Mouse (Mus musculus) embryonic facial prominence, embryonic 14.5 days (tissue): ENCODE data around the gene Nhej1. TPM values are rescaled to one million over a fixed set of nuclear protein-coding genes. Genes with fewer than 3 reads are reported as not detected.

Experiments
- ATAC-seq: fragments of 200-750 bp; cut with Nextera tagmentation; 2 replicates; pipeline ENCODE4 v1.8.0; 2017; ENCODE audit warnings: low read depth, moderate number of reproducible peaks, moderate TSS enrichment
- DNase-seq: peaks from one replicate; pipeline ENCODE4 v3.0.0-alpha.2; 2015; ENCODE audit warnings: low spot score
- H3K27ac ChIP-seq: fragments of 300-500 bp; sonication (generic); replicated peaks from 2 replicates; pipeline ENCODE4 v1.5.1; 2014; ENCODE audit warnings: low read depth, mild to moderate bottlenecking, low read length, moderate library complexity
- H3K27me3 ChIP-seq: fragments of 300-500 bp; sonication (generic); replicated peaks from 2 replicates; pipeline ENCODE4 v1.6.1; 2014; ENCODE audit warnings: low read length; ENCODE audit not compliant: control insufficient read depth, insufficient read depth
- H3K36me3 ChIP-seq: fragments of 300-500 bp; sonication (generic); 2 replicates; pipeline ENCODE4 v1.6.1; 2014; ENCODE audit warnings: low read length, mixed read lengths; ENCODE audit not compliant: control insufficient read depth, insufficient read depth
- H3K4me1 ChIP-seq: fragments of 300-500 bp; sonication (generic); 2 replicates; pipeline ENCODE4 v1.6.1; 2014; ENCODE audit warnings: antibody characterized with exemption, low read length; ENCODE audit not compliant: control insufficient read depth, insufficient read depth
- H3K4me2 ChIP-seq: fragments of 300-500 bp; sonication (generic); 2 replicates; pipeline ENCODE4 v1.6.1; 2014; ENCODE audit warnings: low read depth, mild to moderate bottlenecking, low read length, moderate library complexity, mixed read lengths
- H3K4me3 ChIP-seq: fragments of 300-500 bp; sonication (generic); 2 replicates; pipeline ENCODE4 v1.5.1; 2014; ENCODE audit warnings: low read depth, mild to moderate bottlenecking, low read length
- H3K9ac ChIP-seq: fragments of 300-500 bp; sonication (generic); 2 replicates; pipeline ENCODE4 v1.6.1; 2014; ENCODE audit warnings: low read depth, mild to moderate bottlenecking, low read length, moderate library complexity, mixed read lengths
- H3K9me3 ChIP-seq: fragments of 300-500 bp; sonication (generic); 2 replicates; pipeline ENCODE4 v1.6.1; 2016; ENCODE audit warnings: low read length; ENCODE audit not compliant: control insufficient read depth
- WGBS: fragments of 180-500 bp; shearing (Covaris S2); extraction: QIAGEN DNeasy Blood & Tissue Kit; methylation state at CpG from one replicate; pipeline ENCODE4 v1.1.7; 2014; 5-methylcytosine and 5-hydroxymethylcytosine counted together
- polyA plus RNA-seq: library from polyadenylated mRNA; unstranded; fragments of >200 nt; fragmentation: Nextera tagmentation; extraction: Ambion mirVana; gene quantifications from 2 replicates; pipeline ENCODE4 v1.2.1, GENCODE M21; 2014

Gene Nhej1
- polyA plus RNA-seq, 1 experiment from 2014 or later: 10.3 TPM

GRCm38 (mm10) chr1:74936221-74936830 is 188.7 kb downstream of the Nhej1 start:
- WGBS: 43% methylated on average over 12 of the region's 12 CpGs

GRCm38 (mm10) chr1:74935402-74935801 is 189.6 kb downstream of the Nhej1 start, which contains the start of gene Cfap65:
TSS of gene Cfap65 (minus strand) at chr1:74935599.
- Histone ChIP-seq H3K27ac (no peak within 1 kb of the TSS), H3K4me1 (no peaks in the 10 kb centered on the region), H3K36me3 (no peaks in the 10 kb centered on the region), H3K27me3 (peaks cover 33% of the 10 kb centered on the region), H3K9me3 (no peaks in the 10 kb centered on the region), H3K4me2 (peak within 1 kb of the TSS; percentile 45), H3K4me3 (peak within 1 kb of the TSS; percentile 18; the same call in 1 of the 2 replicates), H3K9ac (no peak within 1 kb of the TSS)
- peak; percentile 54 for DNase-seq
- under 1% methylated on average over 18 of the region's 18 CpGs for WGBS
- ATAC-seq: no peak

More at GRCm38 (mm10) chr1:74936221-74936830, 188.7 kb downstream of the Nhej1 start:
- Histone ChIP-seq H3K4me1 (no peaks in the 10 kb centered on the region), H3K27ac (no peak overlapping the region), H3K27me3 (peaks cover 39% of the 10 kb centered on the region), H3K9ac (no peak overlapping the region), H3K36me3 (no peaks in the 10 kb centered on the region), H3K4me3 (no peak overlapping the region), H3K4me2 (no peak overlapping the region), H3K9me3 (no peaks in the 10 kb centered on the region)
- ATAC-seq (no peak), DNase-seq (no peak)

GRCm38 (mm10) chr1:74927621-74928296 is 197.2 kb downstream of the Nhej1 start:
- Histone ChIP-seq H3K4me1 (no peaks in the 10 kb centered on the region), H3K36me3 (no peaks in the 10 kb centered on the region), H3K9me3 (no peaks in the 10 kb centered on the region), H3K4me3 (no peak overlapping the region), H3K27me3 (peaks cover 19% of the 10 kb centered on the region), H3K9ac (no peak overlapping the region), H3K4me2 (no peak overlapping the region), H3K27ac (no peak overlapping the region)
- DNase-seq (no peak), ATAC-seq (no peak)
- WGBS: 83% methylated on average over 9 of the region's 9 CpGs

- Histone ChIP-seq H3K9me3 (no peaks in the 10 kb centered on the region), H3K36me3 (no peaks in the 10 kb centered on the region), H3K4me1 (no peaks in the 10 kb centered on the region), H3K9ac (no peak overlapping the region), H3K27ac (no peak overlapping the region), H3K4me3 (no peak overlapping the region), H3K27me3 (peaks cover 15% of the 10 kb centered on the region), H3K4me2 (no peak overlapping the region)
- ATAC-seq (no peak), DNase-seq (no peak)
- 32% methylated on average over 6 of the region's 6 CpGs for WGBS
These were observed 198.3 kb downstream of the Nhej1 start for GRCm38 (mm10) chr1:74926721-74927120.

DNA sequence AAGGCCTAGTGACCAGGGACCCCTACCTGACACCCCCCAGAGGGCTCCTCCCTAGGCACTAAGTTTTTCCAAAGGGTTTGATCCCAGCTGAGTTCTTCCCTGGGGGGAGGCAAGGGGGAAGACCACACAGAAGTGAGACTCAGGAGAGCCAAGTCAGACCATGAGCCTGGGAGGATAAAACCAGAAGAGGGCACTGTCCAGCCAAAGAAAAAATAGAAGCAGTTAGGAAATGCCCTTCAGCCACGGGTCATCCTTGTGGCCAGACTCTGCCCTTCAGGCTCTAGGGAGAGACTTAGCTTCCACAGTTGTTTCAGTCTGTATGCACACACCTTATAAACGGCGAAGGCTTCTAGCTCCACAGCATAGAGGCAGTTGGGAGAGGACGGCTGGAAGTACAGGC is 200.5 kb downstream of the Nhej1 start:
- no peaks in the 10 kb centered on the region for H3K4me1 ChIP-seq
- no peaks in the 10 kb centered on the region for H3K36me3 ChIP-seq
- no peaks in the 10 kb centered on the region for H3K9me3 ChIP-seq
- H3K4me2 ChIP-seq: no peak overlapping the region
- H3K9ac ChIP-seq: no peak overlapping the region
- ATAC-seq (no peak), DNase-seq (no peak)
- H3K4me3 ChIP-seq: no peak overlapping the region
- WGBS: 47% methylated on average over 4 of the region's 4 CpGs
- H3K27me3 ChIP-seq: 0 out of 2 replicates have a peak, but pooled peaks cover 9% of the 10 kb centered on the region
- no peak overlapping the region for H3K27ac ChIP-seq

Other genes with a start within 250 kb of the Nhej1 start
- not detected in 2 replicates for gene Fev, start 239.8 kb downstream of the Nhej1 start, polyA plus RNA-seq
- gene Cryba2, start 232.1 kb downstream of the Nhej1 start, polyA plus RNA-seq: not detected in 2 replicates
- gene Cfap65, start 189.6 kb downstream of the Nhej1 start, polyA plus RNA-seq: 0.25 and 1.2 TPM in 2 replicates
- 2.0 and 2.2 TPM in 2 replicates for gene Ihh, start 173.5 kb downstream of the Nhej1 start, polyA plus RNA-seq
- gene Slc23a3, start 8.7 kb upstream of the Nhej1 start, polyA plus RNA-seq: 0.08 and 0.13 TPM in 2 replicates
- gene Cnppd1, start 17.5 kb upstream of the Nhej1 start, polyA plus RNA-seq: 35.9 and 41.4 TPM in 2 replicates
- gene Retreg2, start 17.6 kb upstream of the Nhej1 start, polyA plus RNA-seq: 49.3 and 51.4 TPM in 2 replicates
- 37.0 and 37.6 TPM in 2 replicates for gene Zfand2b, start 43.4 kb upstream of the Nhej1 start, polyA plus RNA-seq
- gene Abcb6, start 55.2 kb upstream of the Nhej1 start, polyA plus RNA-seq: 21.7 and 24.5 TPM in 2 replicates
- gene Ankzf1, start 67.0 kb upstream of the Nhej1 start, polyA plus RNA-seq: 16.8 and 21.8 TPM in 2 replicates
- gene Atg9a, start 67.0 kb upstream of the Nhej1 start, polyA plus RNA-seq: 31.9 and 32.7 TPM in 2 replicates
- 13.0 and 17.6 TPM in 2 replicates for gene Glb1l, start 85.6 kb upstream of the Nhej1 start, polyA plus RNA-seq
- 97.1 and 103 TPM in 2 replicates for gene Stk16, start 85.6 kb upstream of the Nhej1 start, polyA plus RNA-seq
- gene Tuba4a, start 94.7 kb upstream of the Nhej1 start, polyA plus RNA-seq: 59.6 and 76.1 TPM in 2 replicates
- gene A630095N17Rik, start 106.9 kb upstream of the Nhej1 start, polyA plus RNA-seq: not detected in 2 replicates
- 20.0 and 21.0 TPM in 2 replicates for gene Dnajb2, start 111.2 kb upstream of the Nhej1 start, polyA plus RNA-seq
- gene Ptprn, start 139.3 kb upstream of the Nhej1 start, polyA plus RNA-seq: 2.0 and 2.9 TPM in 2 replicates
- 6.0 and 6.9 TPM in 2 replicates for gene Resp18, start 153.2 kb upstream of the Nhej1 start, polyA plus RNA-seq
- 115 and 128 TPM in 2 replicates for gene Dnpep, start 192.8 kb upstream of the Nhej1 start, polyA plus RNA-seq
- gene Des, start 235.1 kb upstream of the Nhej1 start, polyA plus RNA-seq: 159 and 218 TPM in 2 replicates